Mouse (Mus musculus) frontal cortex, postnatal 36 days (tissue): ENCODE measurements at regions not wholly inside any gene's neighbourhood (a gene's known extent, or its start where the extent isn't known, plus 50 kb on each side); places are given as distances from the start of the nearest gene placed in this dataset.

Source experiments
- DNase-seq, 2 experiments: peaks; one replicate each; pipeline ENCODE4 v3.0.0; 2022; ENCODE audit warnings: low spot score in 2 of 2

- DNase-seq: no peak
These were observed 727.8 kb upstream of the Frg1 start for GRCm38 (mm10) chr8:42144685-42145084.

- DNase-seq: no peak
These were observed 727.3 kb upstream of the Frg1 start for GRCm38 (mm10) chr8:42144220-42144619.

GRCm38 (mm10) chr8:42107582-42107981 is 690.7 kb upstream of the Frg1 start:
- DNase-seq: no peak

- DNase-seq: no peak
These were observed 652.4 kb upstream of the Frg1 start for GRCm38 (mm10) chr8:42069314-42069713.

- DNase-seq: no peak
These were observed 626.7 kb upstream of the Frg1 start for GRCm38 (mm10) chr8:42043526-42043925.

GRCm38 (mm10) chr8:42039245-42039644 is 622.4 kb upstream of the Frg1 start:
- DNase-seq: peak in 1 of 2 experiments; percentile 3

- DNase-seq: no peak
These were observed 610.1 kb upstream of the Frg1 start for GRCm38 (mm10) chr8:42026934-42027333.

- no peak for DNase-seq
These were observed 600.9 kb upstream of the Frg1 start for GRCm38 (mm10) chr8:42017786-42018185.

- no peak for DNase-seq
These were observed 586.3 kb upstream of the Frg1 start for GRCm38 (mm10) chr8:42003170-42003569.

- peak; percentile 55 to 75 for DNase-seq
These were observed 572.2 kb upstream of the Frg1 start for GRCm38 (mm10) chr8:41989040-41989501.

- no peak for DNase-seq
These were observed 571.3 kb upstream of the Frg1 start for GRCm38 (mm10) chr8:41988216-41988615.

- DNase-seq: no peak
These were observed 570.5 kb upstream of the Frg1 start for GRCm38 (mm10) chr8:41987417-41987816.

GRCm38 (mm10) chr8:41972416-41972815 is 555.5 kb upstream of the Frg1 start:
- no peak for DNase-seq

GRCm38 (mm10) chr8:41970536-41970935 is 553.7 kb upstream of the Frg1 start:
- no peak for DNase-seq

GRCm38 (mm10) chr8:41969408-41969807 is 552.5 kb upstream of the Frg1 start:
- DNase-seq: no peak

- DNase-seq: no peak
These were observed 547.2 kb upstream of the Frg1 start for GRCm38 (mm10) chr8:41964088-41964487.

GRCm38 (mm10) chr8:41956878-41957277 is 540.0 kb upstream of the Frg1 start:
- DNase-seq: no peak

- DNase-seq: no peak
These were observed 533.9 kb upstream of the Frg1 start for GRCm38 (mm10) chr8:41950736-41951135.

- DNase-seq: no peak
These were observed 522.4 kb upstream of the Frg1 start for GRCm38 (mm10) chr8:41939298-41939697.

GRCm38 (mm10) chr8:41921106-41921505 is 504.2 kb upstream of the Frg1 start:
- DNase-seq: peak in 1 of 2 experiments; percentile 15

- DNase-seq: peak; percentile 7 to 19
These were observed 503.7 kb upstream of the Frg1 start for GRCm38 (mm10) chr8:41920536-41920935.

- DNase-seq: no peak
These were observed 461.3 kb upstream of the Frg1 start for GRCm38 (mm10) chr8:41878029-41878748.

- no peak for DNase-seq
These were observed 452.9 kb upstream of the Frg1 start for GRCm38 (mm10) chr8:41869681-41870356.
